Mouse (Mus musculus) 3T3-L1 (cell line): ENCODE measurements around the gene Ncam1.

Experiments used
- DNase-seq: peaks from one replicate; pipeline ENCODE4 v3.0.0-alpha.2; 2015; ENCODE audit warnings: low read depth, low spot score

Ncam1 gene

DNA sequence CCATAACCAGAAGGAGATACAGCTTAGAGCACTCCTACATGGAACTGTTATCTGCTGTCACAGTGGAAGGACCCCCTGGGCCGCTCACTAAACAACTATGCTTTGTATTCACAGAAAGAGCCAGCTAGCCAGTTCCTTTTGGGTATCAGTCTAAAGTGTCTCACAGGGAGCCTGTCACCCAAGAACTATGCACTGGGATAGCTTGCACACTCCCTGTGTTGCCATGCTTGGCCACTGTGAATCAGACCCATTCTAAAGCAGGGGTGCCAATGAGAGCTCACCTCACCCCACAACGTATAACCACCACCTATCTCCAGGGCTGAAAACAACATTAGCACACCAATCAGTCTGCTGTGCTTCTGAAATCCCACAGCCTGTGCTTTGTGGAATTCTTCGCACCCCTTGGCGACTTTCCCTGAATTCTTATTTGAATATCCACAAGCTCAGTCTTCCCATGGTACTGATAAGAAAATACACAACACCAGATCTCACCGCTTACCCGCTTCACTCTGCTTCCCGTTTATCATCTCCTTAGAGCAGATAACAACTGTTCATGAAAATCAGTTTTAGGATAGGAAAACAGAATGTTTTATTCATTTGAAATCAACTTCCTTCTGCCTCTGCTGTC lies 228.6 kb downstream of the Ncam1 start:
- DNase-seq, result peak; percentile 16

DNA sequence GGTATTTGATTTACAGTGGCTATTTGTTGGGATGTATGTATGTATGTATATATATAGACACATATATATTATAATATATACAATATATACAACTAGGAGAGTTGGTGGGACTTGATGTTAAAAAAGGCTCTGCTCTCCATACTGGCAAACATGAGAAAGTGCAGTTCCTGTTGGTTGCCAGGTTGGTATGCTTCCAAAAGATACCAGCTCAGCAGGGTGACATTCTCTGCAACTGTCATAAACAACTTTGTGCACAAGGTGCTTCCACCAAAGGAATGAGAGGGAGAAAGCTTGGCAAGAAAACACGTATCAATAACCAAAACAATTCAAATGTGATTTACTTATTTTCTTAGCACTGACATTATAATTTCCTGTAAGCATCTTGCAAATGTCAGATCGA lies 232.9 kb downstream of the Ncam1 start:
- no peak for DNase-seq

DNA sequence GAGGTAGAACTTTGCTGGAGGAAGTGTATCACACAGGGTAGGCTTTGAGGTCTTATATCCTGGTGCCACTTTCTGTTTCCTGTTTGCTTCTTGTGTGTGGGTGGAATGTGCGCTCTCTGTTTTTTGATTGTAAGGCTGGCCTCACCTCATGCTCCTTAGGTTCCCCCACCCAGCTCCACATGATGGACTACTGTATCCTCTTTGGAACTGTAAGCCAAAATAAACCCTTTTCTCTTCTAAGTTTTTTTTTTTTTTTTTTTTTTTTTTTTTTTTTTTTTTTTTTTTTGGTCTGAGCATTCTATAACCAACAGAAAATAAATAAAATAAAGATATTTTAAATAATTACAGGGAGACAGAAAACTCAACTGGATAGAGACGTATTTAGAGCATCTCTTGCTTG lies 239.8 kb downstream of the Ncam1 start:
- DNase-seq, result no peak

DNA sequence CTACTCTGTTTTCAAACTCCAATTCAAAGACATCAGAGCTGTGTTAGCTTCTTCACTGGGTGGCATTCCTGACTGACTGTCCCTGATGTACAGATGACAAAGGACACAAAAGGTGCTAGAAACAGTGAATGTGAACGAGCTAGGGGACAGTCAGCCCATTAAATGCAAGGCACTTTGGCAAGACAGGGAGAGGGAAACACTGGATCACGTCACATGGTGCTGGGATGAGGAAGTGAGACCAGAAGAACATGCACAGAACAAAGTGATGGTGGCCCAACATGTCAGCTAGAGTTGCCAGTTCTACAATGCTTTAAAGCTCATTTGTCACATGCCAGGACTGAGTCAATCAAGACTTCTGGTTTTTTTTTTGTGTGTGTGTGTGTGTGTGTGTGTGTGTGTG lies 247.4 kb downstream of the Ncam1 start:
- no peak for DNase-seq

DNA sequence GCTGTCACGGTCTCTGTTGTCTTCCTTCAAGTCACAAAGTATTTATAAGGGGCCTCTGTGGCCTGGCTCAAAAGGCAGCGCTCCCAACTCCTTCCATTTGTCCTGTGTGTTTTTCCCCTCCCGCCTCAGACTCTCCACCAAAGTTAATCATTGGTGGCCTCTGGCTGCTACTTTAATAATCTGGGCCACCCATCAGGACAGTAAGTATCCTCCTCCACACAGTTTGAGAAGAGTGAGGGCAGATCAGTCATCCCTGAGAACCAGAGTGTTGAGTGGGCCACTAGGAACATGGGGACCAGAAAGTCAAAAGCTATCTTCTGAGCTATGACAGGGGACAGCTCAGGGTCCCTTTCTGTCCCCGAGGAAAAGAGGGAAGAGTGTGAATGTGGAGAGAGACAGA lies 256.1 kb downstream of the Ncam1 start:
- no peak for DNase-seq

DNA sequence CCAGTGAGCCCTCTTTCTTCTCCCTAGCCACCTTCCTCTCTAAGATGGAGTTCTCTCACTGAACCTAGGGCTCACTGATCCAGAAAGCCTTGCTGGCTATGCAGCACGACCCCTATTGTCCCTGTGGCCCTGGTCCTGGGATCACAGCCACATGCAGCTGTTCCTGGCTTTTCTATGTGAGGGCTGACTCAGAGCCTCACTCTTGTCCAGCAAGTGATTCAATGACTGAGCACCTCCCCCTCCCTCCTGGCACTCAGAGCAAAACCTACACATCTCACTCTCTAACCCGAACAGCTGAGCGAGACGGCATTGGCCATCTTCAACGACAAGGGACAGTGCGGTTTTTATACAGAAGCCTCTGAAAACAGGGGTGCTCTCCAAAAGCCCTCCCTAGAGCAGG lies 260.9 kb downstream of the Ncam1 start:
- DNase-seq, result peak; percentile 77

DNA sequence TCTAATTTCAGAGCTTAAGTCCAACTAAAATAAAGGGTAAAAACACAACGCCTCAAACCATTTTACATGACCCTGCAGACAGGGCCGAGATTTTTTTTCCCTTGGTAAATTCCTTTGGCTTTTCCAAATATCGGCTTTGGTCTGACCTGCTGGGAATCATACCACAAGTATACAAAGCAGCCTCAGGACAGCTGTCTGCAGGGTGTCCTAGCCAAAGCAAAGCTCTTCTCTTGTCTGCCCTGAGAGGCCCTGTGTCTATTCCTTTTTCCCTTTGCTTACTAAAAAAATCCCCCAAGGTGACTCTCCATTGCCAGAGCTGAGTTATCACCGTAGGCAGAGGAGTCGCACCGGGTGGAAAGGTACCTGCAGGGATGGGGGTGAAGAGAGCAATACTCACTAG lies 262.1 kb downstream of the Ncam1 start:
- peak; percentile 24 for DNase-seq

DNA sequence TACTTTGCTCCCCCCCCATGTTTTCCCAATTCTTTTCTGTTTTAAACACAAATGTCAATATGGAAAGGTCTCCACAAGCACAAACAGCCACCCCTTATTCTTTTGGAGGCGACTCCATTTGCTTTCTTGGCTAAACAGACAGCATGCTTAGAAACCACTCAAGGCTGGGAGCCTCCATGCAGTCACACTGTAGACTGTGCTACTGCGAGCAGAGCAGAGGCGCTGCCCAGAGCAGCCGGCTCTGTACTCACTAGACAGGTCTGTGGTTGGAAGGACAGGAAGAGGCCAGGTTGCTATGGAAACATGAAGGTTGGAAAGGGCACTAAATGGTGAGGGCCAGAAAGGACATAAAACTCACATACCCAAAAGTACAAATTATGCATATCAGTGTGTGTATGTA lies 263.8 kb downstream of the Ncam1 start:
- DNase-seq, result peak; percentile 20

DNA sequence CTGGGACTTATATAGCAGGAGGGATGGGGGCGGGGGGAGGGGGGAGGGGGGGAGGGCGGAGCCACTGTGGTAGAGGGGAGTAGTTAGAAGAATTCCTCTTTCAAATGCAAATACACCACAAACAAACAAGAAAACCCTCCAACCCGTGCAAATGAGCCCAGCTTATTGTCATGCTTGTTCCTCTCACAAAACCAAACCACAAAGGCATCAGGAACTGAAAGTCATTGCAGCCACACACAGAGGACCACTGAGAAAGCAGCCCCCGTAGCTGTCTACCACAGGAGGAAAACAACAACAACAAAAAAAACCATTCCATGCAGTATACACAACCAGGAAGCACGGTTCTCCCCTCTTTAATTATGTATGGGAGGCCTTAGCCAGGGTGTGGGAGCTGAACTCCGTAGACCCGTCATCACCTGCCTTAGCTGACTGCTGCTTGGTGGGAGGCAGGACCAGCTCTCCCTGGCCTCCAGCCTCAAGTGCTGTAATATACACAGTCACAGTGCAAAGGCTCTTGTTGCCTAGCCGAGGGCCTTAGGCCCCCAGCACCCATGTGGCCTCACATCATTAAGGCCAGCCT lies 264.7 kb downstream of the Ncam1 start:
- DNase-seq, result peak; percentile 62

DNA sequence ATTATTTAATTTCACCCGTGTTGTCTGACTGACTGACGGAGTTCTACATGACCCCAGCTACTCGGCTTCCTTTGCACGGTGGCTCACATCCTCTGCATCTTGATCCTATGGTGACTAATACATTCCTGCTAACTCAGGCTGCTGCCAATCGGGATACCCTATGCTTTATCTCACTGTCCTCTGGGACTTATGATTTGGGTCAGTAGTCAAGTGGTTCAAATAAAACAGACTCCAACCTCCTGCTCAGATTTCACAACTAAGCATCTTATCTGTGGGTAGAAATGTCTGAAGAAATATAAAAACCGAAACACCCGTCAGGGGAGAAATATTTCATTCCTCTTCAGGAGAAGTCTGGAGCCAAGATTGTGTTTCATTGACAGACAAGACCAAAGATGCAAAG lies 265.3 kb downstream of the Ncam1 start:
- DNase-seq, result peak; percentile 96

DNA sequence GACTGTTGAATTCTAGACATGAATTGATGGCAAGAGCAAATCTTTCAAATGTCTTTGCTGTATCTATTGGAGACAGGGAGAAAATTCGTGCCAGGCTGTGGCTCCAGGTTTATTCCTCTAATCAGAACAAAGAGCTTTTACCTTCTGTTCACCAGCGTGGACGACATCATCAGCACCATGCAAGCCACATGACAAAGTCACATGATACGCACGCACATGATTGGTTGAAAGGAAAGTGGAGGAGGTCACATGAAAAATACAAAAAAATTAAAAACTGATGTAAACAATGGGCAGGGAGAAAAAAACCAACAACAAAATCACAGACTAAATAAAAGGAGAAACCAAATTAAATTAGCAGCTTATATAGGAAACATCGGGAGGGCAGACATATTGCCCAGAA lies 266.9 kb downstream of the Ncam1 start:
- DNase-seq, result no peak

DNA sequence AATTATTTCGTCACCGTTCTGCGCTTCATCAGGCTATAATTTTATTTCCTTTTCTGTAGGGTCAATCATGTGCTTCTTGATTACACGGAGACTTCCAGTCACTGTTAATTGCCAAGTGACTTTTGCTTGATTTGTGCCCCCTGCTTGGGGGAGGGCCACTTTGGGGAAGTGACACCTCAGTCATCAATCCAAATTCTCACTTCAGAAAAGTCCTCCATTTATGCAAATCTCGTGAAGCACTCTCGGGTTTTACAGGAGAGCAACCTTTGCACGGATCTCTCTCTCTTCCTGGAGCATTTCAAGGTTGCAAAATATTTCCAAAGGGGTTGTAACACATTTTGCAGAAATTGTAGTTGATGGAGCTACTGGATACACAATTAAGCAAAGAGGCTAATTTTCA lies 267.5 kb downstream of the Ncam1 start:
- DNase-seq, result no peak

DNA sequence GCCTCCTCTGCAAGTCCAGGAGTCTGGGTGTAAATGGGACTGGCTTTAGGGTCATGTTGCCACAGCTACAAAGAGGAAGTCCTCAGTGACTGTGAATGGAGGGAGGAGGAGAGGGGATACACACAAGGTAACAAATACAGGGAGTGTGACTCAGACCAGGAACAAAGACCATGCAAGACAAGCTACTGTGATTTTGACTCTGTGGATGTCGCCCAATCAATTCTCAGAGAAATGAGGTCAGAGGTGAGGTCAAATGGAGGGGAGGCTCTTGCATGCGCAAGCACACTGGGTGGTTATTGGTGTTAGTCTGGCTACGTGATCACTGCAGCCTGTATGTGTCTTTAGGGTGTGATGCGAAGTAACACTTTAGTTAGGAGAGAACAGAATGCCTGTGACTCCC lies 268.0 kb downstream of the Ncam1 start:
- no peak for DNase-seq

DNA sequence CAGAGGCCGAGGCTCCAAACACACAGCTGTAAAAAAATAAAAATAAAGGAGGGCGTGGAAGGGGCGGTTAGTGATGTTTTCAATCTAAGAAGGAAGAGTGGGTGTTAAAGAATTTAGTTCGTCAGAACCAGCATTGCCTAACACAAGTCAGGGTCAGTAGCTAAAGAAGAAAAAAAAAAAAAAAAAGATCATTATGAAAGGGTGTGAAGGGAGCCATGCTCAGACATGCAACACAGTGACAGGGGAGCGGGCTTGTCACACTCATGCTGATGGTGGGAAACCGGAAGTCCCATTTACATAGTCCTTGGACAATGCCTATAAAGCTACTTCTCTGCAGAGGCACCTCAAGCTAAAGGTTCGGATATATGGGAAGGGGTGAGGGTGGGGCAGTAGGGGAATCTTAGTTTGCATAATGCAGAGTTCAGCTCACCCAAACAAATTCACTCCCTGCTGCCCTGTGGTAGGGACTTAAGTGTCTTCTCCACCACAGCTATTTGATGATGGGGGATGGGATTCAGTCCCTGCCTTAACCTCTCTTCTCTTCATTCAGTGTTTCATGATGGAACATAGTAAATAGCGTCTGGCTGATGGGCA lies 269.3 kb downstream of the Ncam1 start:
- DNase-seq, result no peak

DNA sequence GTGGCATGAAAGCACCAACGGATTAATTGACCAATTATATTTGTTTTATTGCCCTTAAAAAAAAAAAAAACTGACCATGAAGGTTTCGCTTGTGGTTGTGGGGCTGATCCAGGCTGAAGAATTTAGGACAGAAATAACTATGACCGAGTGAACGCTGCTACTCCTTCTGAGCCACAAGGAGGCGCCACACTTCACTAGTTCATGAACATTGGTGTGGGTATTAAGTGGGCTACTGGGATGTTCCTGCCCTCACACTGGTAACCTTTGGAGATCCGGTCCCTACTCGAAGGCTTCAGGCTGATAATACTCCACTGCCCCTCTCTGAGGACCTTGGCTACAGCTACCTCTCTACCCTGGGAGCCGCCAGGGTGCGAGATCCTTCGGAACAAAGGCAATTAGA lies 269.8 kb downstream of the Ncam1 start:
- DNase-seq, result peak; percentile 46

DNA sequence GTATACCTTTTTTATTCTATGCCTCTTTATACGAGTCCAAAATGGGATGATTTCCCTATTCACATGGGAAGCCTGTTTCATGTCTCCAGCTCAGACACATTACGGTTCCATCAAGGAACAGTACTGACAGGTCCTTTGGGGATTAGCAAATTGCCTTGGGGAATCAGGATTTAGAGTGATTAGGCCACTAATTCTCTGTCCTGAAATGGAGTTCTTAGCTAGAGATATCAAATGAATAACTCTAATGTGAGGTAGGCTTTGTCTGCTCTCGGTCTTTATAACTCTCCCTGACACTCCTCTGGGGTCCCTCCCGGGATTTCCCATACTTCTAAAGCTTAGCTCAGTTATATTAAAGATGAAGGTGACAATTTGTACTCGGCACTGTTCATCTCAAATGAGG lies 270.7 kb downstream of the Ncam1 start:
- DNase-seq, result no peak

DNA sequence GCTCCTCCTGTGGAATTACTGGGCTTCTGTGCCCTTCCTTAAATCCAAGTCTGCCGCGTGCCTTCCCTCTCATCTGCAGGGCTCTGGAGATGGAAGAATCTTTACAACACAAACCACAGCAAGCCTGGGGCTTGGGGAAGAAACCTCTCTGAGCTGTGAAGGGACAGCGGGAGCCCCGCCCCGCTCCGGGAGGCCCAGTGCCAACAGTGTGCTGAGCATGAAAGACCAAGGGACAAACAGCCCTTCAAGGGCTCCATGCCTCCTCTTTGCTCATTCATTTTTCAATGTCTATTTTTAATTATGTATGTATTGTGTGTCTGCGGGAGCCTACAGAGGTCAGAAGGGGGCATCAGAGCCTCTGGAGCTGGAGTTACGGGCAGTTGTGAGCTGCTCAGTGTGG lies 271.4 kb downstream of the Ncam1 start:
- DNase-seq, result no peak

DNA sequence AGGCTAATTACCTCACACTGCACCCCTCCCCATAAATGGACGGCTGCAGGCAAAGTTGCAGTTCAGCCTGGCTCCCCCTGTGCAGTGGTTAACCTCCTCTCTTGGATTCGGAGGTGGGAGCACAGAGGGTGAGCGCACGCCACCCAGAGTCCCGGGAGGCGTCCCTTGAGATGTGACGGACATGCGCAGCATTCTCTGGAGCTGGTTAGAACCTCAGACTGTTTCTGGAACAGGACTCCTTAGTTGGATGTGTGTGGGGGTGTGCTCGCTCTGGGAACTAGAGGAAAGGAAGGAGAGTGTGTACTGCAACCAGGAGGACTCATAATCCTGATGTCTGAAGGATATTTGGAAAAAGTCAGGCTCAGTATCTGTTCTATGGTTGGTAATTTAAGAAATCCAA lies 274.0 kb downstream of the Ncam1 start:
- no peak for DNase-seq

DNA sequence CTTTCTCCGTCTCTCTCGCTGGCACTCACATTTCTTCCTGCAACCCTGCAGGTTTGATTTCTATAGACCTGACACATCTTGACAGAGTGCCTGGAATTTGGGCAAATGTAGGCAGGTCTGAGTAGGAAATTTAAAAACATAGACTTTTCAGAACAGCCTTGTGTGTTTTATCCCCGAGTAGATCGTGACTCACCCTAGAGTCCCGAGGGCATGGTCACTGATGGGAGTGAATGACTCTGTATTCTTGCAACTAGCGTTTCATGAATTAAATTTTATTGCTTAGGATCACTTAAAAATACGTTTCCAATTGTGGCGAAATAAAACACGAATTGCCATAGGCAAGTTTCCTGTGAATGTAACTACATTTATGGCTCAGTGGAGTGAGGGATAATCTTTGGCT lies 274.8 kb downstream of the Ncam1 start:
- DNase-seq, result peak; percentile 76

DNA sequence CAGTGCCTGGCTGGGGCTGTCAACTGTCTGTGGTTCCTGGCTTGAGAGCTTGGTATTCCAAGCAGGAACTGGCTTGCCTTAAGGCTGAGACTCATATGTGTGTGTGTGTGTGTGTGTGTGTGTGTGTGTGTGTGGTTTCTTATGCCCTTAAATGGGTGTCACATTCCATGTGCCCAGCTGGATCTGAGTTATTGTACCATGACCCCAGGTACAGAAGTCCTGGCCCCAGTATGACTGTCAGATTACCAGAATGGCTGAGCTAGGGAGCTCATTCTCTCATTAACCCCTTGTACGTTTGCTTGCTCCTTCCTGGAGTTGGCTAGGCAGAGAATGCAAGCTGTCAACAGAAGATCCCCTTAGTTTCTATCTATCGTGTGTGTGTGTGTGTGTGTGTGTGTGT lies 284.4 kb downstream of the Ncam1 start:
- DNase-seq, result no peak

DNA sequence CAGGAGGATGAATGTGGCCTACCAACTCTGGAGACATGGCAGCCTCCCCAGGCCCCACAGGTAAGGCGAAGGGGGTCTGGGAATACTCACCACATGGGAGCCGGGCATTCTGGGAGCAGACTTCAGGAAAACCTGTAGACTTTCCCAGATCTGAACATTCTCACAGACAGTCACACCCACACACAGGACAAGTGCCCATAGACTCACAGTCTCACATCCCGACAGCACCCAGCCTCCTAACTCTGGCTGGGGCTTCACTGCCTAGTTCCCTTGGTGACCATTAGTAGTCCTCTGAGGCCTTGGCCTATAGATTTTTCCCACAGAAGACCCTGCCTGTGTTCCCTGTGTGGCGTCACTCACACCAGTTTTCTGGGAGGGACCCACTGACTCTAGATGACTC lies 288.1 kb downstream of the Ncam1 start:
- DNase-seq, result no peak

DNA sequence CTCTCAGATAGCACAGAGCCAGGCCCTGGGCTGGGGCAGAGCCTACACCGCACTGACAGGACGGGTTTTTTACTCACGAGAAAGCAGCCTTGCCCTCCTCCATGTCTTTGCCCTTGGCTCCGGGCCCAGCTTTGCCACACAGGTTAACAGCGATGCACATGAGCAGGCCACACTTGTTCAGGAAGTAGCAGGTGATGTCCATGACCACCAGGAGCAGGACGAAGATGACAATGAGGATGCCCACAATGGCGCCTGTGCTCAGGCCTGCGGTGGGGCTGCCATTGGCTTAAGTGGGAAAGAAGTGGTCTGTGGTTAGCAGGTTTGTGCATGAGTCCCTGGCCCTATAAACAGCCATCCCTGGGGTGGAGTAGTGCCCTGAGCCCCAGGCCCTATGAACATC lies 289.1 kb downstream of the Ncam1 start:
- DNase-seq, result no peak

DNA sequence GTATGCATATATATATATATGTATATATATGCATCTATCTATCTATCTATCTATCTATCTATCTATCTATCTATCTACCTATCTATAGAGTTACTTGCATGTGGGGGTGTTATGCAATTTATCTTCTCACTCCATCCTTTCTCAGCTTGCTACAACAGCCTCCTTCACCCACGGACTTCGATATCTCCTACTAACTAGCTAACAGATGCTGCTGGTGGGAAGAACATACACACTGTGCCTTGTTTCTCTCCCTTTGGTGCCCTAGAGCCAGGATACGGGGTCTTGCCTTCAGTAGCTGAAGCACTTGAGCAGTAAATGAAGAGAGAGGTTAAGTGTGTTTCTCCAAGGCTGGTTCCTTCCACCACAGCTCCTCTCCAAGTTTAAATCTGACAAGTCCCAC lies 289.6 kb downstream of the Ncam1 start:
- DNase-seq, result no peak
